Mouse (Mus musculus) megakaryocyte, embryonic 14.5 days (primary cell): ENCODE measurements around the gene Zbtb20.

ENCODE experiments used
- FLI1 ChIP-seq: IDR thresholded peaks from 2 replicates; pipeline ENCODE4 v1.6.1; 2012; ENCODE audit warnings: low read length, inconsistent platforms, mixed read lengths
- GATA1 ChIP-seq: IDR thresholded peaks from 3 replicates; pipeline ENCODE4 v1.6.1; 2012; ENCODE audit warnings: mixed read lengths, low read length, inconsistent platforms, borderline replicate concordance

DNA sequence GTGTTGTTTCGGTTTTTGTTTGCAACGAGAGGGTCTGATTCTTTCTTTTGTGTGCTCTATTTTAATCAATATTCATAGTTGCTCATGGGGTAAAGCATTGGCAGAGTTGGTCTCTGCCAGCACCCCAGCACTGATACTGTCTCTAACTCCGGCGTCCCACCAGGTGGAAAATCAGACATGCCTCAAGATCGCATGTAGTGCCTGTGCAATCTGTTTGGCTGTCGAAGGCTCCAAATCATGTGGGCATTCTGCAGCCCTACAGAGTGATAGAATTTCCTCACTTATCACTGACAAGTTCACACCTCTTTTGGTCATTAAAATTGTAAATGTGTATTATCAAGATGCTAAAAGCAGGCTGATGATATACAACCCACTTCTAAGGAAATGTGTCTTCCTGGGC is 219.1 kb downstream of the Zbtb20 start:
- no peak for TF ChIP-seq GATA1
- TF ChIP-seq FLI1: no peak
